ENCODE assay signal across 27 mouse cellular contexts in the genomic region with DNA sequence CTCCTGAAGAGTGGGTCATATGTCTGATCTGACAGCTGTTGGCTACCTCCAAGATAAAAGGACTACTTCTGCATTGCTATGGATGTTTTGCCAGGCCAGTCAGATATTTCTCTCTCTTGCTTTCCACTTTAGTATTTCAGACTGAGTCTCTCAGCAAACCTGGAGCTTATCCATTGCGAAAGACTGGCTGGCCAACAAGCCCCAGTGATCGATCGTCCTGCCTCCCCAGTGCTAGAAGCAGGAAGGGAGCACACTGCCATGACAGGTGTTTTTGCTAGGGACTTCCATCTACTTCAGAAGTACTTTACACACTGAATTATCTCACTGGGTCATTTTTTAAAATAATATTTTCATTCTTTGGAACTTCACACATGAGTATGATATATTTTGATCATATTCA. TPM values are rescaled to one million over a fixed set of nuclear protein-coding genes. Genes with fewer than 3 reads are reported as not detected.
"Had no signal": no experiment of that assay in that cellular context is flagged by ENCODE, and none has a peak within 500 bp of the region (broad histone marks: within the 10 kb centered on the region; RNA-seq: fewer than 3 reads in every experiment).

No protein-coding gene starts in this region.

- H3K36me3 ChIP-seq: midbrain, embryonic 10.5 days; midbrain, embryonic 12.5 days; neural tube, embryonic 13.5 days; neural tube, embryonic 15.5 days had no signal

- H3K27ac ChIP-seq: midbrain, embryonic 10.5 days; midbrain, embryonic 12.5 days; neural tube, embryonic 13.5 days; neural tube, embryonic 15.5 days had no signal

- DNase-seq: lung, adult 18-20 months; lung, embryonic 14.5 days; lung, postnatal 10 days; lung, postnatal 4 days; midbrain, embryonic 14.5 days; retina, postnatal 1 day; right cerebral cortex, adult 18-20 months; right cerebral cortex, postnatal 25 days; right cerebral cortex, postnatal 4 days; spleen, adult 18-20 months; thymus, adult 18-20 months; thymus, postnatal 14 days; thymus, postnatal 36 days had no signal

- H3K4me2 ChIP-seq: lung, embryonic 14.5 days; midbrain, embryonic 12.5 days; neural tube, embryonic 13.5 days; neural tube, embryonic 15.5 days had no signal

- H3K9ac ChIP-seq: lung, embryonic 14.5 days; midbrain, embryonic 12.5 days; neural tube, embryonic 13.5 days; neural tube, embryonic 15.5 days had no signal

- H3K4me3 ChIP-seq: midbrain, embryonic 10.5 days; midbrain, embryonic 12.5 days; myocyte; neural tube, embryonic 13.5 days; neural tube, embryonic 15.5 days had no signal

- ATAC-seq: midbrain, embryonic 16.5 days had no signal

- H3K9me3 ChIP-seq: midbrain, embryonic 10.5 days; midbrain, embryonic 12.5 days; neural tube, embryonic 13.5 days; neural tube, embryonic 15.5 days had no signal

RNA-seq across cellular contexts. Expression of a gene that starts 3.9 kb away (rescaled TPM):
- total RNA-seq: megakaryocyte, adult 5-6 weeks; megakaryocyte-erythroid progenitor cell, adult 5-6 weeks had no signal
- polyA plus RNA-seq: lung, embryonic 14.5 days; lung, embryonic 16.5 days; midbrain, embryonic 10.5 days; midbrain, embryonic 12.5 days; midbrain, embryonic 14.5 days; midbrain, embryonic 16.5 days; myocyte; neural tube, embryonic 11.5 days; neural tube, embryonic 13.5 days; neural tube, embryonic 15.5 days; small intestine, adult 2 months; stomach, embryonic 14.5 days; stomach, embryonic 16.5 days; thymus, postnatal 0 days had no signal
